Mouse (Mus musculus) kidney, embryonic 14.5 days (tissue): ENCODE data around the gene Fam229a. TPM values are rescaled to one million over a fixed set of nuclear protein-coding genes. Genes with fewer than 3 reads are reported as not detected.
"Not testable (repeated sequence)": the region's sequence is repeated elsewhere in the genome, so short reads cannot be mapped to it uniquely, and the experiment has no call there.

Source experiments
- ATAC-seq: fragments of 200-750 bp; cut with Nextera tagmentation; 2 replicates; pipeline ENCODE4 v1.8.0; 2017; ENCODE audit warnings: moderate number of reproducible peaks, mild to moderate bottlenecking, moderate TSS enrichment, moderate library complexity; ENCODE audit not compliant: low FRiP score, low TSS enrichment
- H3K27ac ChIP-seq: fragments of 300-500 bp; sonication (generic); 2 replicates; pipeline ENCODE4 v1.5.1; 2014; ENCODE audit warnings: low read depth, mild to moderate bottlenecking, low read length, moderate library complexity, mixed read lengths
- H3K27me3 ChIP-seq: fragments of 300-500 bp; sonication (generic); 2 replicates; pipeline ENCODE4 v1.6.1; 2014; ENCODE audit warnings: mild to moderate bottlenecking, low read length; ENCODE audit not compliant: control insufficient read depth, insufficient read depth
- H3K36me3 ChIP-seq: fragments of 300-500 bp; sonication (generic); 2 replicates; pipeline ENCODE4 v1.6.1; 2014; ENCODE audit warnings: low read length, mixed read lengths; ENCODE audit not compliant: control insufficient read depth, insufficient read depth
- H3K4me1 ChIP-seq: fragments of 300-500 bp; sonication (generic); 2 replicates; pipeline ENCODE4 v1.6.1; 2014; ENCODE audit warnings: low read length, mixed read lengths; ENCODE audit not compliant: control insufficient read depth, insufficient read depth
- H3K4me2 ChIP-seq: fragments of 300-500 bp; sonication (generic); replicated peaks from 2 replicates; pipeline ENCODE4 v1.6.1; 2014; ENCODE audit warnings: low read depth, mild to moderate bottlenecking, low read length
- H3K4me3 ChIP-seq: fragments of 300-500 bp; sonication (generic); 2 replicates; pipeline ENCODE4 v1.5.1; 2014; ENCODE audit warnings: mild to moderate bottlenecking, low read length
- H3K9ac ChIP-seq: fragments of 300-500 bp; sonication (generic); 2 replicates; pipeline ENCODE4 v1.6.1; 2014; ENCODE audit warnings: low read depth, mild to moderate bottlenecking, low read length, moderate library complexity
- H3K9me3 ChIP-seq: fragments of 300-500 bp; sonication (generic); 2 replicates; pipeline ENCODE4 v1.6.1; 2016; ENCODE audit warnings: low read length; ENCODE audit not compliant: control insufficient read depth
- WGBS: fragments of 180-500 bp; shearing (Covaris S2); extraction: QIAGEN DNeasy Blood & Tissue Kit; methylation state at CpG from one replicate; pipeline ENCODE4 v1.1.7; 2014; 5-methylcytosine and 5-hydroxymethylcytosine counted together
- polyA plus RNA-seq: library from polyadenylated mRNA; unstranded; fragments of >200 nt; fragmentation: Nextera tagmentation; extraction: Ambion mirVana; gene quantifications from 2 replicates; pipeline ENCODE4 v1.2.1, GENCODE M21; 2014

Fam229a gene
- polyA plus RNA-seq, 1 experiment from 2014 or later = not detected

GRCm38 (mm10) chr4:129457311-129457710, 33.7 kb upstream of the Fam229a start:
- not testable (repeated sequence) for H3K4me3 ChIP-seq, H3K9me3 ChIP-seq, H3K4me2 ChIP-seq, H3K36me3 ChIP-seq, ATAC-seq, H3K27ac ChIP-seq, H3K9ac ChIP-seq, H3K27me3 ChIP-seq, H3K4me1 ChIP-seq
- WGBS = 71% methylated on average over 2 of the region's 2 CpGs

GRCm38 (mm10) chr4:129459726-129460125, 31.3 kb upstream of the Fam229a start:
- peaks cover 10% of the 10 kb centered on the region for H3K4me1 ChIP-seq
- WGBS = 87% methylated on average over 3 of the region's 3 CpGs
- H3K27ac ChIP-seq = no peak overlapping the region
- ATAC-seq = no peak
- H3K27me3 ChIP-seq = no peaks in the 10 kb centered on the region
- H3K36me3 ChIP-seq = peaks cover 3% of the 10 kb centered on the region; the same call in 1 of the 2 replicates
- H3K4me3 ChIP-seq = no peak overlapping the region
- H3K9me3 ChIP-seq = no peaks in the 10 kb centered on the region
- no peak overlapping the region for H3K9ac ChIP-seq
- no peak overlapping the region for H3K4me2 ChIP-seq

- H3K27me3 ChIP-seq = no peaks in the 10 kb centered on the region
- peak; percentile 17 for ATAC-seq
- H3K4me2 ChIP-seq = peak overlapping the region; percentile 44
- 0% methylated on average over 4 of the region's 4 CpGs for WGBS
- peaks cover 13% of the 10 kb centered on the region for H3K36me3 ChIP-seq
- peaks cover 10% of the 10 kb centered on the region for H3K4me1 ChIP-seq
- peak overlapping the region; percentile 75 for H3K27ac ChIP-seq
- no peaks in the 10 kb centered on the region for H3K9me3 ChIP-seq
- peak overlapping the region; percentile 66 for H3K9ac ChIP-seq
- peak overlapping the region; percentile 49 for H3K4me3 ChIP-seq
Measured at GRCm38 (mm10) chr4:129460827-129461182, 30.2 kb upstream of the Fam229a start.

- under 1% methylated on average over 46 of the region's 46 CpGs for WGBS
Measured at GRCm38 (mm10) chr4:129461183-129461960, 29.6 kb upstream of the Fam229a start, which contains the start of gene Bsdc1. Bsdc1 (plus strand) TSS chr4:129461581.

GRCm38 (mm10) chr4:129462118-129462517, 28.9 kb upstream of the Fam229a start:
- ATAC-seq = no peak
- Histone ChIP-seq H3K9me3 (no peaks in the 10 kb centered on the region), H3K9ac (peak overlapping the region; percentile 69), H3K27me3 (no peaks in the 10 kb centered on the region), H3K27ac (0 out of 2 replicates have a peak overlapping the region, but pooled peaks have one; percentile 65), H3K4me3 (peak overlapping the region; percentile 79), H3K36me3 (peaks cover 26% of the 10 kb centered on the region), H3K4me2 (peak overlapping the region; percentile 79), H3K4me1 (peaks cover 10% of the 10 kb centered on the region)
- 40% methylated on average over 3 of the region's 3 CpGs for WGBS

More at GRCm38 (mm10) chr4:129461183-129461960, 29.6 kb upstream of the Fam229a start, which contains the start of gene Bsdc1:
- Histone ChIP-seq H3K9me3 (no peaks in the 10 kb centered on the region), H3K4me3 (peak within 1 kb of the TSS; percentile 79), H3K4me1 (peaks cover 10% of the 10 kb centered on the region), H3K4me2 (peak within 1 kb of the TSS; percentile 79), H3K36me3 (peaks cover 19% of the 10 kb centered on the region), H3K9ac (peak within 1 kb of the TSS; percentile 69), H3K27me3 (no peaks in the 10 kb centered on the region), H3K27ac (peak within 1 kb of the TSS; percentile 75)
- ATAC-seq = peak; percentile 99

GRCm38 (mm10) chr4:129463097-129464059, 27.6 kb upstream of the Fam229a start:
- no peak for ATAC-seq
- peaks cover 36% of the 10 kb centered on the region for H3K36me3 ChIP-seq
- no peak overlapping the region for H3K4me2 ChIP-seq
- no peaks in the 10 kb centered on the region for H3K9me3 ChIP-seq
- no peak overlapping the region for H3K9ac ChIP-seq
- H3K27ac ChIP-seq = no peak overlapping the region
- H3K4me3 ChIP-seq = no peak overlapping the region
- no peaks in the 10 kb centered on the region for H3K27me3 ChIP-seq
- peaks cover 10% of the 10 kb centered on the region for H3K4me1 ChIP-seq
- 87% methylated on average over 24 of the region's 24 CpGs for WGBS

- Histone ChIP-seq H3K9ac (no peak overlapping the region), H3K27ac (no peak overlapping the region), H3K4me2 (no peak overlapping the region), H3K36me3 (peaks cover 42% of the 10 kb centered on the region), H3K4me3 (no peak overlapping the region), H3K27me3 (no peaks in the 10 kb centered on the region), H3K4me1 (peaks cover 10% of the 10 kb centered on the region), H3K9me3 (no peaks in the 10 kb centered on the region)
- no peak for ATAC-seq
- WGBS = 75% methylated on average over 4 of the region's 4 CpGs
Measured at GRCm38 (mm10) chr4:129464286-129464815, 26.6 kb upstream of the Fam229a start.

- ATAC-seq = no peak
- Histone ChIP-seq H3K9ac (no peak overlapping the region), H3K4me2 (no peak overlapping the region), H3K4me1 (no peaks in the 10 kb centered on the region), H3K27ac (no peak overlapping the region), H3K36me3 (peaks cover 65% of the 10 kb centered on the region), H3K9me3 (no peaks in the 10 kb centered on the region), H3K4me3 (no peak overlapping the region), H3K27me3 (no peaks in the 10 kb centered on the region)
- WGBS = 86% methylated on average over 11 of the region's 11 CpGs
Measured at GRCm38 (mm10) chr4:129476047-129476446, 14.9 kb upstream of the Fam229a start.
